In genomic region chr6:119543456-119543802, GRCm38 (mm10) we compare ENCODE assay signal across 10 mouse cellular contexts. TPM values are rescaled to one million over a fixed set of nuclear protein-coding genes. Genes with fewer than 3 reads are reported as not detected.
DNase-seq lines count a peak whose midpoint lies in the region; ATAC-seq and TF ChIP-seq lines count a peak whose summit lies in the region.
"Had no signal": no experiment of that assay in that cellular context is flagged by ENCODE, and none has a peak within 500 bp of the region (broad histone marks: within the 10 kb centered on the region; RNA-seq: fewer than 3 reads in every experiment).

No protein-coding gene starts in this region.

- H3K9me3 ChIP-seq in ES-E14 (ENCODE audit: control insufficient read depth, insufficient read depth, low read depth, low read length), result no peaks in the 10 kb centered on the region
- peaks cover 5% of the 10 kb centered on the region; the same call in 1 of the 2 replicates for H3K9me3 ChIP-seq in forebrain, embryonic 10.5 days
- H3K9me3 ChIP-seq in intestine, postnatal 0 days (ENCODE audit: control insufficient read depth), result no peaks in the 10 kb centered on the region
- no peaks in the 10 kb centered on the region for H3K9me3 ChIP-seq in midbrain, embryonic 16.5 days (replicated peaks; ENCODE audit: control insufficient read depth, low read length, poor library complexity, severe bottlenecking)

- H3K9ac ChIP-seq in ES-E14 (ENCODE audit: insufficient read depth, low read depth, low read length, poor library complexity, severe bottlenecking), result peak overlapping the region; percentile 74
- peak overlapping the region; percentile 38 for H3K9ac ChIP-seq in intestine, postnatal 0 days (ENCODE audit: low read depth, low read length)
- peak overlapping the region; percentile 53 for H3K9ac ChIP-seq in midbrain, embryonic 16.5 days (ENCODE audit: low read depth, low read length)

- H3K4me1 ChIP-seq in ES-E14 (ENCODE audit: control insufficient read depth in 2 of 2, insufficient read depth in 2 of 2, low read length in 2 of 2, poor library complexity in 1 of 2), result peaks cover 0 to 2% of the 10 kb centered on the region in 2 experiments; a peak in 1 of 4 replicates
- H3K4me1 ChIP-seq in forebrain, embryonic 10.5 days, result peaks cover 54% of the 10 kb centered on the region
- H3K4me1 ChIP-seq in intestine, postnatal 0 days (replicated peaks; ENCODE audit: control insufficient read depth, insufficient read depth, low read length), result no peaks in the 10 kb centered on the region
- peaks cover 6% of the 10 kb centered on the region; the same call in 1 of the 2 replicates for H3K4me1 ChIP-seq in midbrain, embryonic 16.5 days (ENCODE audit: control insufficient read depth, insufficient read depth, low read length)

- TF ChIP-seq CTCF in intestine, postnatal 0 days (IDR thresholded peaks at IDR 0.05; ENCODE audit: low read depth), result peak; percentile 16; the same call in 1 of the 2 replicates

- H3K4me2 ChIP-seq in intestine, postnatal 0 days (replicated peaks; ENCODE audit: low read depth), result peak overlapping the region; percentile 95
- H3K4me2 ChIP-seq in midbrain, embryonic 16.5 days (ENCODE audit: low read length), result peak overlapping the region; percentile 82

- H3K4me3 ChIP-seq in ES-E14 (ENCODE audit: insufficient read depth in 1 of 2, low read depth in 1 of 2, low read length in 2 of 2, poor library complexity in 1 of 2, severe bottlenecking in 1 of 2), result peak overlapping the region; percentile 80
- peak overlapping the region; percentile 87 for H3K4me3 ChIP-seq in forebrain, embryonic 10.5 days
- peak overlapping the region; percentile 71 for H3K4me3 ChIP-seq in intestine, postnatal 0 days (ENCODE audit: low read depth, low read length)
- peak overlapping the region; percentile 54 for H3K4me3 ChIP-seq in midbrain, embryonic 16.5 days (ENCODE audit: low read depth, low read length)

- peak; percentile 16 for DNase-seq in kidney, adult 18-20 months
- DNase-seq in kidney, adult 9 months, result no peak
- DNase-seq in ES-E14 (ENCODE audit: low read depth, low spot score), result peak; percentile 26
- DNase-seq in forebrain, embryonic 10.5 days (ENCODE audit: extremely low spot score, low spot score), result peak; percentile 53
- DNase-seq in layer of hippocampus, postnatal 36 days, result no peak
- DNase-seq in layer of hippocampus, adult 8-10 months (ENCODE audit: low spot score in 2 of 2), result no peak

- no peak overlapping the region for H3K27ac ChIP-seq in ES-E14 (ENCODE audit: insufficient read depth, low read depth, low read length, poor library complexity, severe bottlenecking)
- H3K27ac ChIP-seq in forebrain, embryonic 10.5 days, result peak overlapping the region; percentile 94
- no peak overlapping the region for H3K27ac ChIP-seq in intestine, postnatal 0 days (ENCODE audit: low read depth, low read length)
- H3K27ac ChIP-seq in midbrain, embryonic 16.5 days (ENCODE audit: low read length), result no peak overlapping the region

- WGBS in forebrain, embryonic 10.5 days, result under 1% methylated on average over 30 of the region's 30 CpGs
- WGBS in intestine, postnatal 0 days, result 2% methylated on average over 30 of the region's 30 CpGs
- WGBS in midbrain, embryonic 16.5 days, result 2% methylated on average over 30 of the region's 30 CpGs

- in situ Hi-C loops in ES-E14 (cut with MboI; ENCODE audit: low sequenced_read_pairs in 2 of 2, unreplicated experiment in 2 of 2), result no loop called here

- H3K36me3 ChIP-seq in ES-E14 (ENCODE audit: control insufficient read depth, insufficient read depth, low read length, poor library complexity, severe bottlenecking), result no peaks in the 10 kb centered on the region
- peaks cover 7% of the 10 kb centered on the region; the same call in 1 of the 2 replicates for H3K36me3 ChIP-seq in forebrain, embryonic 10.5 days (replicated peaks)
- H3K36me3 ChIP-seq in intestine, postnatal 0 days (ENCODE audit: control insufficient read depth, insufficient read depth), result no peaks in the 10 kb centered on the region
- H3K36me3 ChIP-seq in midbrain, embryonic 16.5 days (ENCODE audit: control insufficient read depth, insufficient read depth, low read length), result no peaks in the 10 kb centered on the region

- H3K27me3 ChIP-seq in forebrain, embryonic 10.5 days (ENCODE audit: poor library complexity, severe bottlenecking), result peaks cover 41% of the 10 kb centered on the region
- H3K27me3 ChIP-seq in intestine, postnatal 0 days (replicated peaks; ENCODE audit: control insufficient read depth, insufficient read depth, low read length), result peaks cover 35% of the 10 kb centered on the region
- H3K27me3 ChIP-seq in midbrain, embryonic 16.5 days (ENCODE audit: control insufficient read depth, insufficient read depth, low read depth, low read length), result peaks cover 18% of the 10 kb centered on the region
- H3K27me3 ChIP-seq: Patski had no signal

- no peak for ATAC-seq in intestine, postnatal 0 days
- 0 out of 2 replicates have a peak, but pooled peaks have one; percentile 26 for ATAC-seq in midbrain, embryonic 16.5 days

TF ChIP-seq in ES-E14, 5 proteins besides CTCF, POLR2A, EP300 and RAD21:
- TF ChIP-seq MAFK (IDR thresholded peaks at IDR 0.05; ENCODE audit: insufficient read depth, low read depth, low read length), result no peak
- TF ChIP-seq CHD2 (IDR thresholded peaks at IDR 0.05; ENCODE audit: low read depth, low read length), result no peak
- TF ChIP-seq ZNF384 (IDR thresholded peaks at IDR 0.05; ENCODE audit: low read depth, low read length), result no peak
- no peak for TF ChIP-seq ZC3H11A (IDR thresholded peaks at IDR 0.05; ENCODE audit: borderline replicate concordance, low read depth, low read length)
- no peak for TF ChIP-seq HCFC1 (IDR thresholded peaks at IDR 0.05; ENCODE audit: borderline replicate concordance, insufficient read depth, low read length)
TF ChIP-seq in ES-E14: peak in this region for 0.

RNA-seq across cellular contexts. Expression of gene Wnt5b, which starts 0.7 kb away (rescaled TPM):
- total RNA-seq in ES-E14 (2012; rRNA removed), result 2.5 and 3.5 TPM in 2 replicates
- 19.3 and 23.9 TPM in 2 replicates for polyA plus RNA-seq in forebrain, embryonic 10.5 days (2016; fragmentation: Nextera tagmentation; extraction: Ambion mirVana)
- 1.5 and 1.8 TPM in 2 replicates for polyA plus RNA-seq in intestine, postnatal 0 days (2015; fragmentation: Nextera tagmentation; extraction: Ambion mirVana)
- 0.70 and 1.6 TPM in 2 replicates for polyA plus RNA-seq in midbrain, embryonic 16.5 days (2015; fragmentation: Nextera tagmentation; extraction: Ambion mirVana)
- total RNA-seq in layer of hippocampus, postnatal 36 days (2021), result 1 to 10 TPM; 1.7 to 2.2 TPM
- total RNA-seq in layer of hippocampus, adult 8-10 months (2022), result 1 to 10 TPM; 1.6 to 3.1 (median 2.5) TPM
- total RNA-seq: hematopoietic stem cell, adult 5-6 weeks had no signal

Comparison
In these comparisons a context has a peak if more than half of its experiments do, and no peak if none do; other contexts are left out.
1. DNase-seq: peak in kidney, adult 18-20 months (single experiment), ES-E14 (single experiment) and forebrain, embryonic 10.5 days (single experiment); none in kidney, adult 9 months (single experiment), layer of hippocampus, postnatal 36 days (0 of 2) and layer of hippocampus, adult 8-10 months (0 of 2).
2. Peak in every context shown above with its lines, with median percentiles within 50 percentile points of each other: H3K4me3 ChIP-seq and H3K9ac ChIP-seq.